Mouse (Mus musculus) bone marrow macrophage, adult 2 months (primary cell): Measurements from ENCODE around the gene Map7d1.

Experiments used
- CTCF ChIP-seq: IDR thresholded peaks from 2 replicates; pipeline ENCODE4 v1.5.1; 2012; ENCODE audit warnings: low read depth, mild to moderate bottlenecking, low read length, moderate library complexity
- POLR2A ChIP-seq: IDR thresholded peaks from 2 replicates; pipeline ENCODE4 v1.6.1; 2012; ENCODE audit warnings: mild to moderate bottlenecking, low read depth, low read length, borderline replicate concordance

DNA sequence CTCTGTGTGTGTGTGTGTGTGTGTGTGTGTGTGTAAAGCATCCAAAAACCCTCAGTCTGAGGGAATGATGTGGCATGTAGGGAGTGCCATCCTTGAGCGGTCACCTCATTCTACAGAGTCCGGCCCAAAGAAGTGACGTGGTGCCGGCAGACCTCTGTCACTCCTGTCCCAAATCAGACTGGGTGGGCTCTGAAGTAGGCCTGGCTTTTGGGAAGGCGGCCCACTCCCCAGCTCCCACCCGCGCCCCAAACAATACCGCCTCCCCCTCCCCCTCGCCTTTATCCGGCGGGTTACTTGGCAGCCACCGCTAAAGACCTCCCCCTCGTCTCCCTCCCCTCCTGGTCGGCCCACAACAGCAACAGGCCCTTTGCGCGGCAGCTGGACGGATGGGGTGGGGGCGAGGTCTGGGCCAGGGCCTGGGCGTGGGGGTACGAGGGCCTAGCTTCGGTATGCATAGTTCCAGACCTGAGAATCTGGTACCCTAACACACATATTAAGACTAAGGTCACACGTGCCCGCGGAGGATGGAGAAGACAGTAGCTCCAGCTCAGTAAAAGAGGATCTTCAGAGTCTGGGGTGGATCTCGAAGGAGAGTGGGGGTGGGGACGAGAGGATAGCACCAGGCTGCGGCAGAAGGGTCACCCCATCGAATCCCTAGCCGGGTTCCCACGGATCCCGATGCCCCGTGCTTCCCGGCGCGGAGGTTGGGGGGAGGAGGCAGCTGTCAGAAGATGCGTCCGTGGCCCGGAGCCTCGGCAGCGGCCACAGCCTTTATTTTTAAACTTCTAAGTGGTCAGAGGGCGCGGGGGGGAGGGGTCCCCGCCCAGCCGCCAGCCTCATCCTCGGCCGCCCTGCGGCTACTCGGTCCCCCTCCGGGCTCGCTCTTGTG is 786 bp downstream of the Map7d1 start:
- no peak for TF ChIP-seq CTCF
- no peak for TF ChIP-seq POLR2A
